Mouse (Mus musculus) cortical plate, adult 2 months (tissue): Measurements from ENCODE around the gene Lmo7.

Experiments used
- CTCF ChIP-seq: fragments of 200-500 bp; IDR thresholded peaks from 2 replicates; pipeline ENCODE4 v1.5.1; 2011; ENCODE audit warnings: mild to moderate bottlenecking, control low read depth, low read length; ENCODE audit not compliant: insufficient read depth; ENCODE audit errors: extremely low read depth
- POLR2A ChIP-seq: fragments of 200-500 bp; IDR thresholded peaks from 2 replicates; pipeline ENCODE4 v1.6.1; 2011; ENCODE audit warnings: mild to moderate bottlenecking, low read length, control low read depth; ENCODE audit not compliant: insufficient read depth; ENCODE audit errors: extremely low read depth

DNA sequence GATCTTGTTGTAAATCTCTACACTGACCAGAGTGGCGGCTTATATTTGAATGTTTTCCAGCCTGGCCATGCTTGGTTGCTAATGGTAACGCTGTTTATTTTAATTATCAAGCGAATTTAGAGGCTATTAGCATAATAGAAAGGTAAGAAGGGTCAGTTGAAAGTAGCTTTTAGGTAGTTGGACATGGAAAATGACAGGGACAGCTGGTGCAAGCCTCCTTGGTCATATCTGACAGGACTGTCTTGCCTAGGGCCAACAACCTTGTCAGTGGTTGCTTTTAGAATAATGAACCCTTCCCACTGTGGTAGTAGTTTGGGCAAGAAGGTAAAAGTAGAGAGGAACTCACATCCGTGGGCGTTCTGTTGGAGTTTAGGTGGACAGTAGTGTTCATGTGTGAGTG is 111.5 kb downstream of the Lmo7 start:
- TF ChIP-seq POLR2A (no peak), CTCF (no peak)
